ENCODE assay signal across 8 mouse cellular contexts in the genomic region with DNA sequence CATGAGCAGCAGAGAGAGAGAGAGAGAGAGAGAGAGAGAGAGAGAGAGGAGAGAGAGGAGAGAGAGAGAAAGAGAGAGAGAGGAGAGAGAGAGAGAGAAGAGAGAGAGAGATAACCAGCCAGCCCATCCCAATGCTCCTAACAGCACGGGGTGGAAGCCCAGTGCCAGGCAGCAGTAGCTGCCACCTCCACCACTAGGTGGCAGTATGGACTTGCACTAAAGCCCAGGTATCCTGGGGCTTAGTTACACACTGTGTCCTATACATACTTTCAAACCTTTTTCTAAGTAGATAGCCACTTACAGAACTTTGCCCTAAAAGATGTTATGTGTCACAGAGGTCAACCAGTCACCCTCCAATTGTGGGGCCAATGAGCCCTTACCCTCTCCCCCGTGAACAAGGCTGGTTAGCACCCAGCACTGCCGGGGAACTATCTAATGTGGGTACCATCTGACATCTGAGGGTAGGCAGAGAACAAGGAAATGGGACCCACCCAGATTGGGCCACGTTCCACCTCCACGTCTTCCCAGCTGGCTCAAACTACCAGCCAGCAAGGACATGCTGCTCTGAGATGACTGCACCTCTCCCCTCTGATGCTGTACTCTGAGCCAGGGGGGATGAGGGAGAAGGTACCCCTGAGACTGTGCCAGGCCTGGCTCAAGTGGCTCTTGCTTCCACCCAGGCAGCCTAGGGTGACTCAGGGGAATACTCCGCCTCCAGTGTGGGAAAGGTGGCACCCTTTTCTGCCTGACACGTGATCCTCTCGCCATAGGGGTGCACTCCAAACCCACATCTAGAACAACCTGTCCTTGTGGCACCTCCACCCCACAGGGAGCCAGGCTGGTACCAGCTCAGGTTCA. TPM values are rescaled to one million over a fixed set of nuclear protein-coding genes. Genes with fewer than 3 reads are reported as not detected.
A peak's percentile ranks its signal among the peaks of the same experiment; 100 is the strongest.
DNase-seq lines count a peak whose midpoint lies in the region; ATAC-seq and TF ChIP-seq lines count a peak whose summit lies in the region.

No protein-coding gene starts in this region.

- peak; percentile 65 for ATAC-seq in monocyte, adult 5-6 weeks (replicated peaks; ENCODE audit: insufficient number of reproducible peaks, low FRiP score, low TSS enrichment, poor library complexity, severe bottlenecking)

- H3K4me1 ChIP-seq in liver, adult 2 months (ENCODE audit: control insufficient read depth, insufficient read depth, low read length), result no peaks in the 10 kb centered on the region

- H3K9ac ChIP-seq in liver, adult 2 months (ENCODE audit: low read depth, low read length), result no peak overlapping the region

- 69% methylated on average over 8 of the region's 8 CpGs for WGBS in liver, adult 2 months

- H3K27me3 ChIP-seq in liver, adult 2 months (ENCODE audit: control insufficient read depth, insufficient read depth, low read length), result no peaks in the 10 kb centered on the region
- no peaks in the 10 kb centered on the region for H3K27me3 ChIP-seq in splenic B cell, adult 2 months (ENCODE audit: control insufficient read depth, insufficient read depth, low read length, poor library complexity, severe bottlenecking)

- peak; percentile 92 for DNase-seq in 416B (ENCODE audit: low read depth)
- peak; percentile 82 for DNase-seq in adrenal gland, adult 2 months
- DNase-seq in embryo, embryonic 9.5 days (ENCODE audit: extremely low spot score), result peak; percentile 75
- DNase-seq in heart, adult 8-10 months (ENCODE audit: low spot score), result peak; percentile 79
- DNase-seq in kidney, adult 9 months, result peak; percentile 82
- DNase-seq in liver, adult 2 months (ENCODE audit: extremely low read depth, low read depth, low spot score), result peak; percentile 62
- peak; percentile 93 for DNase-seq in splenic B cell, adult 2 months (ENCODE audit: low read depth, low spot score)

- H3K27ac ChIP-seq in liver, adult 2 months (replicated peaks; ENCODE audit: insufficient read depth, low read depth, low read length), result no peak overlapping the region

- no peaks in the 10 kb centered on the region for H3K36me3 ChIP-seq in liver, adult 2 months (ENCODE audit: control insufficient read depth, insufficient read depth, low read length)
- H3K36me3 ChIP-seq in splenic B cell, adult 2 months (ENCODE audit: control insufficient read depth, insufficient read depth, low read length, poor library complexity, severe bottlenecking), result no peaks in the 10 kb centered on the region

- no peak for TF ChIP-seq POLR2A in liver, adult 2 months (IDR thresholded peaks at IDR 0.05; ENCODE audit: extremely low read depth, insufficient read depth, low read length)

- H3K4me3 ChIP-seq in liver, adult 2 months (ENCODE audit: insufficient read depth, low read depth, low read length), result no peak overlapping the region

- peak; percentile 97 for TF ChIP-seq CTCF in liver, adult 2 months (IDR thresholded peaks at IDR 0.05; ENCODE audit: low read depth, low read length)

- H3K79me2 ChIP-seq in liver, adult 2 months (ENCODE audit: control insufficient read depth, insufficient read depth, low read length), result no peaks in the 10 kb centered on the region

RNA-seq across cellular contexts. Expression of a gene that starts 15.7 kb away (rescaled TPM):
- 10 to 100 TPM in 1 of 2 experiments, 1 to 10 TPM in 1; 9.6 to 11.4 TPM for total RNA-seq in adrenal gland, adult 2 months (2021)
- 42.3 and 44.3 TPM in 2 replicates for polyA plus RNA-seq in adrenal gland, adult 2 months (2012; rRNA removed)
- total RNA-seq in heart, adult 8-10 months (2022), result 1 to 10 TPM; 3.7 to 5.2 (median 4.7) TPM
- 1.5 and 2.4 TPM in 2 replicates for total RNA-seq in liver, adult 2 months (2014; rRNA removed)
- 9.3 and 10.6 TPM in 2 replicates for polyA plus RNA-seq in liver, adult 2 months (2012; rRNA removed)
- 1.6 to 3.6 TPM (median 2.3 TPM) in 3 replicates for total RNA-seq in monocyte, adult 5-6 weeks (2017)

RNA-seq across cellular contexts. Expression of a gene that starts 27.0 kb away (rescaled TPM):
- 1,000 to 10,000 TPM; 3,681 to 3,786 TPM for total RNA-seq in adrenal gland, adult 2 months (2021)
- 3,805 and 4,221 TPM in 2 replicates for polyA plus RNA-seq in adrenal gland, adult 2 months (2012; rRNA removed)
- total RNA-seq in heart, adult 8-10 months (2022), result 100 to 1,000 TPM; 461 to 845 (median 654) TPM
- total RNA-seq in liver, adult 2 months (2014; rRNA removed), result 726 and 988 TPM in 2 replicates
- 1,363 and 1,398 TPM in 2 replicates for polyA plus RNA-seq in liver, adult 2 months (2012; rRNA removed)
- 6,587 to 7,071 TPM (median 6,776 TPM) in 3 replicates for total RNA-seq in monocyte, adult 5-6 weeks (2017)
